Mouse (Mus musculus): ENCODE measurements at regions not wholly inside any gene's neighbourhood (a gene's known extent, or its start where the extent isn't known, plus 50 kb on each side); places are given as distances from the start of the nearest gene placed in this dataset.

DNA sequence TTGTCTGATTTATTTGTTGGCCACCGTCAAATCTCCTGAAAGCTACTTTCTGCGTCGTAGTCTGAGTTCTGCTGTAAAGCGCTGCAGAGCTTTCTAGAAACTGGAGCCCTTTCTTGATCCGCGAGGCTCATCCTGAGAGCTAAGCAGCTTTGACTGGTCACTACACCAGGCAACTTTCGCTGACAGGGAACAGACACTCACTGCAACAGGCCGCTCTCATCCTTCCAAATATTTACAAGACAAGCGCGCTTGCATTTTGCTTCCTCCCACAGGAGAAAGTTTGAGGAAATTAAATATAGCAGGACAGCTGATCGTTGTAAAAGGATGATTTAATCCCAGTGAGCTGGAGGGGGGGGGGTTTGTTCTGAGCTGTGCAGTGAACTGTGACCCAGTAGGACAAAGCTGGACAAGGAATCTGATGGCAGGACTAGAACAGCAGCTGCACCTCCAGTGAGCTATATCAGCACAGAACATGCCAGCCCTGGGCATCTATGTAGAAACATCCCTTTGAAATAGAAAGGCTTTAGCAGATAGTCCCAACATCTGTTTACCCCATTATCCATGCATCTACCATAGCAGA, 85.4 kb upstream of the Gas1 start:
- Histone ChIP-seq H3K9ac (no peak overlapping the region), H3K36me3 (ENCODE audit: insufficient read depth) (no peaks in the 10 kb centered on the region), H3K27me3 (ENCODE audit: insufficient read depth, low read length) (no peaks in the 10 kb centered on the region), H3K9me3 (ENCODE audit: low read depth, low read length) (no peaks in the 10 kb centered on the region; the same call in 1 of the 2 replicates), H3K4me2 (no peak overlapping the region), H3K4me3 (ENCODE audit: low read depth, low read length) (no peak overlapping the region), H3K27ac (ENCODE audit: low read depth) (peak overlapping the region; percentile 50; the same call in 1 of the 2 replicates), H3K4me1 (ENCODE audit: insufficient read depth) (peaks cover 3% of the 10 kb centered on the region; the same call in 1 of the 2 replicates)
- peak; percentile 66 for DNase-seq
- no peak for TF ChIP-seq CTCF (IDR thresholded peaks at IDR 0.05; ENCODE audit: low read depth)
- WGBS = 34% methylated on average over 11 of the region's 11 CpGs
- ATAC-seq (ENCODE audit: insufficient read depth) = no peak

DNA sequence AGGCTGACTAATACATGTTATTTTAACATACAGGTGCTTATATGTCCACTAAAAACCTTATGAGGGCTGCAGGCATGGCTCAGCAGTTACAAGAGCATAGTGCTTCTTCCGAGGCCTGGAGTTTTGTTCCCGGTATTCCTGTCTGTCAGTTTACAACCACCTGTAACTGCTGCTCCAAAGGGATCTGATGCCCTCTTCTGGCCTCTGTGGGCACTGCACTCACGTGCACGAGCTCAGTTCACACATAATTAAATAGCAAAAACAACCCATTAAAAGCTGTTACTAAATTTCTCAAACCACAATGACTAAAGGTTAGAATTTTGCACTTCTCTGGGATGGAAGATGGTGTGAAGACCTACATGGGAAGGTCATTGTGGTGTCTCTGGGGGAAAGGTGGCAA, 87.3 kb upstream of the Gas1 start:
- Histone ChIP-seq H3K4me1 (ENCODE audit: insufficient read depth) (peaks cover 6% of the 10 kb centered on the region; the same call in 1 of the 2 replicates), H3K4me2 (no peak overlapping the region), H3K9ac (no peak overlapping the region), H3K9me3 (ENCODE audit: low read depth, low read length) (no peaks in the 10 kb centered on the region; the same call in 1 of the 2 replicates), H3K27ac (ENCODE audit: low read depth) (no peak overlapping the region), H3K27me3 (ENCODE audit: insufficient read depth, low read length) (no peaks in the 10 kb centered on the region), H3K4me3 (ENCODE audit: low read depth, low read length) (no peak overlapping the region), H3K36me3 (ENCODE audit: insufficient read depth) (no peaks in the 10 kb centered on the region)
- no peak for DNase-seq
- peak; percentile 38; the same call in 1 of the 2 replicates for TF ChIP-seq CTCF (IDR thresholded peaks at IDR 0.05; ENCODE audit: low read depth)
- ATAC-seq (ENCODE audit: insufficient read depth) = no peak
- 86% methylated on average over 4 of the region's 4 CpGs for WGBS

DNA sequence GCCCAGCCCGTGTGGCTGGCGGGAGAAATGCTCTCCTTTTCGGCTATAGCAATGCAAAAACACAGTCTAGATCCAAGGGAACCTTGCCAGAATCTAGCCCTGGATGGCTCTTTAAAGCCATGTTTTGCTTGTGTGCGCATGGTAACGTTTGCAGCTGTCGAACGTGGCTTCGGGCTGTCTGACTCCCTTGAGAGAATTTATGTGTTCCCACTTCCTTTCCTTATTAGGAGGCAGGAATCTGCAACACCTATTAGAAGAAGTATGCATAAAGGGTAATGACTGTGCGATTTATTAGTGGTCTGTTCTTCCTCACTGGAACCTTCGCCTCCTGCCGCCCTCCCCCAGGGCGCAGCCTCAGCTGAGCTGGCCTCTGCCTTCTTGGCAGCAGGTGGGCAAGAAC, 90.4 kb upstream of the Gas1 start:
- no peaks in the 10 kb centered on the region for H3K36me3 ChIP-seq (ENCODE audit: insufficient read depth)
- DNase-seq (peak; percentile 93), ATAC-seq (ENCODE audit: insufficient read depth) (peak; percentile 79)
- peaks cover 6% of the 10 kb centered on the region; the same call in 1 of the 2 replicates for H3K4me1 ChIP-seq (ENCODE audit: insufficient read depth)
- 18% methylated on average over 12 of the region's 12 CpGs for WGBS
- no peak for TF ChIP-seq CTCF (IDR thresholded peaks at IDR 0.05; ENCODE audit: low read depth)
- H3K9me3 ChIP-seq (ENCODE audit: low read depth, low read length) = no peaks in the 10 kb centered on the region; the same call in 1 of the 2 replicates
- H3K27ac ChIP-seq (ENCODE audit: low read depth) = no peak overlapping the region
- H3K4me2 ChIP-seq = peak overlapping the region; percentile 31; the same call in 1 of the 2 replicates
- H3K4me3 ChIP-seq (ENCODE audit: low read depth, low read length) = no peak overlapping the region
- H3K27me3 ChIP-seq (ENCODE audit: insufficient read depth, low read length) = no peaks in the 10 kb centered on the region
- H3K9ac ChIP-seq = no peak overlapping the region

DNA sequence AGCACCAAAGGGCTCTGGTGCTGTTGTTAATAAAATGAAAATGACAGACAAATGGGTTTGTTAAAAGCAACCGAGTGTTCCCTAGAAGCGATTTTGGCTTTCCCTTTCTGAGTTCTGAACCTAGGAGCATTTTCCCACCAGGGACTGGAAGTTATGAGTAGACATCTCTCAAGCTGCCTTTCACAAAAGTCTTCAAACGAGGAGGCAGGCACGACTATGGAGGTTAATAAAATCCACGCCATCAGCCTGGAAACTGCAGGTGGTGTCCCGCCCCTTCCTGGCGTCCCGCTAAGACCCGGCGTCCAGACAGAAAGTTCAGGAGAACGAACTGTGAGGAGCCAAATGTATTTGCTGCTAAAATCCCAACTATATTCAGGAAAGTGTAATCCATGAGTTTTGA, 91.1 kb upstream of the Gas1 start:
- no peaks in the 10 kb centered on the region; the same call in 1 of the 2 replicates for H3K9me3 ChIP-seq (ENCODE audit: low read depth, low read length)
- no peak for TF ChIP-seq CTCF (IDR thresholded peaks at IDR 0.05; ENCODE audit: low read depth)
- H3K36me3 ChIP-seq (ENCODE audit: insufficient read depth) = no peaks in the 10 kb centered on the region
- no peak for DNase-seq
- H3K4me1 ChIP-seq (ENCODE audit: insufficient read depth) = peaks cover 6% of the 10 kb centered on the region; the same call in 1 of the 2 replicates
- H3K4me2 ChIP-seq = no peak overlapping the region
- no peak overlapping the region for H3K27ac ChIP-seq (ENCODE audit: low read depth)
- WGBS = 82% methylated on average over 11 of the region's 11 CpGs
- no peaks in the 10 kb centered on the region for H3K27me3 ChIP-seq (ENCODE audit: insufficient read depth, low read length)
- no peak overlapping the region for H3K9ac ChIP-seq
- H3K4me3 ChIP-seq (ENCODE audit: low read depth, low read length) = no peak overlapping the region
- no peak for ATAC-seq (ENCODE audit: insufficient read depth)

DNA sequence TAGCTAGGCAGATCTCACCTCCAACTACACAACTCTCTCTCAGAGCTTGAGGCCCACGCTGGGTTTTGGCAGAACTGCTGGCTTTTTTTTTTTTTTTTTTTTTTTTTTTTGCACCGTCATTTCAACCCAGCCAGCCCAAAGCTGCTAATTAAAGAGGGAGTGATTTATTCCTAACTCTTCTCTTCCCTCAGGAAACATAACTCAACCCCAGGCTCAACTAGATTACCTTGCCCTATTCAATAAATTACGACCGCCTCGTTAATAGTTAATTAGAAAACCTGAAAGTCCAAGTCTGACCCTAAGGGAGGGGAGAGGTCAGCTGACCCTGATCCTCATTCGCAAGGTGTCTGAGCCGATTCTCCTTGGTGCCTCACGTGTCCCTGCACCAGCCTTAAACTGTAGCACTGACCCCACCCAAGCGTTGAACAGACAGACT, 92.3 kb upstream of the Gas1 start:
- DNase-seq (no peak), ATAC-seq (ENCODE audit: insufficient read depth) (no peak)
- H3K4me1 ChIP-seq (ENCODE audit: insufficient read depth) = peaks cover 6% of the 10 kb centered on the region; the same call in 1 of the 2 replicates
- H3K9me3 ChIP-seq (ENCODE audit: low read depth, low read length) = no peaks in the 10 kb centered on the region; the same call in 1 of the 2 replicates
- H3K27ac ChIP-seq (ENCODE audit: low read depth) = no peak overlapping the region
- WGBS = 73% methylated on average over 9 of the region's 9 CpGs
- TF ChIP-seq CTCF (IDR thresholded peaks at IDR 0.05; ENCODE audit: low read depth) = no peak
- H3K27me3 ChIP-seq (ENCODE audit: insufficient read depth, low read length) = no peaks in the 10 kb centered on the region
- H3K36me3 ChIP-seq (ENCODE audit: insufficient read depth) = no peaks in the 10 kb centered on the region
- no peak overlapping the region for H3K4me2 ChIP-seq
- H3K9ac ChIP-seq = no peak overlapping the region
- H3K4me3 ChIP-seq (ENCODE audit: low read depth, low read length) = no peak overlapping the region

DNA sequence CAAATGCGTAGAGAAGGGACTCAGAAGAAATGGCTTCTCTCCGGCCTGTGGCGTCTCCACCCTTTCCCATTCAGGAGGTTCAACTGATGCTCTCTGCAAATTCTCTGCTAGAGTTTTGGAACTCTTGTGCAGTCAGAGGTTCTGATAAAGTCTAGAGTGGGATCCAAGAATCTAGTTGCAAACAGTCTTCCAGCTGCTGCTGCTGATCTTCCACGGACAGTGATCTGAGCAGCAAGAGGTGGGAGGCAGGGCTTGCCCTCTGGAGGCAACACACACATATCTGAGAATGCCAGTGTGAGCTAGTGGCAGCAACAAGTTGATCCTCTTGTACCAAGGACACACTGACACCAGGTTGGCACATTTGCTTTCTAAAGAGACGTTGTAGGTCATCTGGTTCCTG, 93.4 kb upstream of the Gas1 start:
- Histone ChIP-seq H3K27me3 (ENCODE audit: insufficient read depth, low read length) (no peaks in the 10 kb centered on the region), H3K9ac (no peak overlapping the region), H3K4me3 (ENCODE audit: low read depth, low read length) (no peak overlapping the region), H3K27ac (ENCODE audit: low read depth) (no peak overlapping the region), H3K4me2 (no peak overlapping the region), H3K36me3 (ENCODE audit: insufficient read depth) (no peaks in the 10 kb centered on the region), H3K9me3 (ENCODE audit: low read depth, low read length) (no peaks in the 10 kb centered on the region; the same call in 1 of the 2 replicates), H3K4me1 (ENCODE audit: insufficient read depth) (peaks cover 6% of the 10 kb centered on the region; the same call in 1 of the 2 replicates)
- no peak for TF ChIP-seq CTCF (IDR thresholded peaks at IDR 0.05; ENCODE audit: low read depth)
- DNase-seq (no peak), ATAC-seq (ENCODE audit: insufficient read depth) (no peak)
- WGBS = 76% methylated on average over 5 of the region's 5 CpGs

DNA sequence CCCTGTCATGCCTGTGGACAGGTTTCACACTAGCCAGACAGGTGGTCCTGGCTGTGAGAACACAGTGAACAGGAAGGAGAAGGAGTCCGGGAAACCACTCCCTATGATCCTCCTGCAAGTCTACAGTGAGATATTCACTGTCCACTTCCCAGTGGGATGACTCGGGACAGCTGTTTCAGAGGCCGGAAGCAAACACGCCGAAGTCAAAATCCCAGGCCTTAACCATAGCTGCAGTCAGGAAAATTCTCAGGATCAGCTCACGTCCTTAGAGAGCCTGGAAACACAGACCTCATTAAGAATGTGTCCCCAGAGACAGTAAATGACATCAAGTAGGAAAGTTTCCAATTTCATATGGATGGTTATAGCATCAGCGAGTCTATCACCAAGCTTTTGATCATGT, 96.2 kb upstream of the Gas1 start:
- Histone ChIP-seq H3K9ac (no peak overlapping the region), H3K36me3 (ENCODE audit: insufficient read depth) (no peaks in the 10 kb centered on the region), H3K4me2 (no peak overlapping the region), H3K27ac (ENCODE audit: low read depth) (no peak overlapping the region), H3K27me3 (ENCODE audit: insufficient read depth, low read length) (no peaks in the 10 kb centered on the region), H3K4me1 (ENCODE audit: insufficient read depth) (no peaks in the 10 kb centered on the region), H3K4me3 (ENCODE audit: low read depth, low read length) (no peak overlapping the region), H3K9me3 (ENCODE audit: low read depth, low read length) (no peaks in the 10 kb centered on the region; the same call in 1 of the 2 replicates)
- TF ChIP-seq CTCF (IDR thresholded peaks at IDR 0.05; ENCODE audit: low read depth) = no peak
- WGBS = 77% methylated on average over 7 of the region's 7 CpGs
- ATAC-seq (ENCODE audit: insufficient read depth) = no peak
- DNase-seq = peak; percentile 34

Measured in lung, embryonic 14.5 days (tissue).